Mouse (Mus musculus) urinary bladder, adult 18-20 months (tissue): ENCODE measurements around the gene Ppp2r1b.

ENCODE experiments used
- DNase-seq, 2 experiments: peaks; one replicate each; pipeline ENCODE4 v3.0.0; 2022; ENCODE audit warnings: low spot score in 2 of 2, mixed read lengths in 2 of 2

Ppp2r1b gene

DNA sequence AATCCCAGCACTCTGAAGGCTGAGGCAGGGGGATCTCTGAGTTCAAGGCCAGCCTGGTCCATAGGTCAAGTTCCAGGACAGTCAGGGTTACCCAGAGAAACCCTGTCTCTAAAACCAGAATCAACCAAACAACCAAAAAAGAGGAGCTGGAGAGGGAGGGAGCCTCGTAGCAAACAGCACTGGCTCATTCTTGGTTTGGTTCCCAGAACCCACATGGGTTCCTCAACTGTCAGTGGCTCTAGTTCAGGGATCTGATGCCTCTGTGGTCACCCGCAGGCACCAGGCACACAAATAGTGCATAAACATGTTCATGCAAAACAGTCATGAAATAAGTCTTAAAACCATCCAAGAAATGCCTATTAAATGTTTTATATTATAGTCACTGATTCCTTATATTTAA lies 23.1 kb downstream of the Ppp2r1b start:
- no peak for DNase-seq

- DNase-seq, result no peak
Observed at GRCm38 (mm10) chr9:50873210-50873609, 28.1 kb downstream of the Ppp2r1b start.

- no peak for DNase-seq
Observed at GRCm38 (mm10) chr9:50874031-50874430, 28.9 kb downstream of the Ppp2r1b start.

DNA sequence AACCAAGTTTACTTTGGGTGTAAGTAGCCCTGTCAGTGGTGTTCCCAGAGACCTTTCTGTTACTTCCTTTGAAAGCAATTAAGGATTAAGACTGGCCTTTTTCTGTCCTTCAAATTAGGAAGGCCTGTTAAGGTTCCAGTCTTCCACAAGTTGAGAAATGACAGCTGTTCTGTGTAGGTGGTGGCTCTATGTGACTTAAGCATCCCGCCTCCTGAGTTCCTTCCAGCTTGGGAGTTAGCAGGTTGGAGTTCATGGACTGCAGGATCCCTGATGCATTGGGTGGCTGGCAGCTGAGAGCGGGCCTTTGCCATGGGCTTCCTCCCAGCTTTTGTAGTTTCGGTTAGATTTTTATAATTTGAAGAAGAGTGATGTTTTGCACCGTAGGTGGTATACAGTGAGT lies 30.4 kb downstream of the Ppp2r1b start:
- no peak for DNase-seq

DNA sequence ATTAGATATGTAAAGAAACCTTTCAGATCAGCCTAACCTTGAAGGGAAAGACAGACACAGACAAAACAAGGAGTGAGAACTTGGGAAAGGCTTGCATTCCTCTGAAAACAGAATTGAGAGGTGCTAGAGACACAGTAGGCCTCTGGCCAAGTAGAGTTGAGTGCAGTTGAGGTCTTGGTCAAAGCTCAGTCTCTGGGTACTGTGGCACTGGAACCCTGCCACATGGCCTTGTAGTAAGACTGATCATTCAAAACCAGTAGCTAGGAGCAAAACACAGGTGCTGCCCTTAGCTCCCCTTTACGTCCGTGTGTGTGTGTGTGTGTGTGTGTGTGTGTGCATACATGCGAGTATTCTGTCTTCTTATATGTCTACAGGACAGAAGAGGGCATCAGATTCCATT lies 31.2 kb downstream of the Ppp2r1b start:
- no peak for DNase-seq

- no peak for DNase-seq
Observed at GRCm38 (mm10) chr9:50877431-50877830, 32.3 kb downstream of the Ppp2r1b start.

DNA sequence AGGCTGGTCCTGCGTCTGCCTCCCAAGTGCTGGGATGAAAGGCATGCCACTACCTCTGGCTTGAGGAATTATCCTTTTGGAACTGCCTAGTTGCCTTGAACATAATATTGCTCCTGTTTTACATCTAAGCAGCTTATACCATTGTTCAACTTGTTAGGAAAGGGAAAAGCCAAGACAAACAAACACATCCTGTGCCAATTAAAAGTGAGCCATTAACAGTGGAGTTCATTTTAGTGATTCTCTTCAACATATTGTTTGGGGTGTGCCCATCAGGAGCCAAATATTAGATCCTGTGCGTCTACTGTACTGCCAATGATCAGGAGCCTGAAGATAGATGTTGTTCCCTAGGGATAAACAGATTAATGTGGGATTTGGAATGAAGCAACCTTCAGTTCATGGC lies 37.1 kb downstream of the Ppp2r1b start:
- DNase-seq, result no peak

DNA sequence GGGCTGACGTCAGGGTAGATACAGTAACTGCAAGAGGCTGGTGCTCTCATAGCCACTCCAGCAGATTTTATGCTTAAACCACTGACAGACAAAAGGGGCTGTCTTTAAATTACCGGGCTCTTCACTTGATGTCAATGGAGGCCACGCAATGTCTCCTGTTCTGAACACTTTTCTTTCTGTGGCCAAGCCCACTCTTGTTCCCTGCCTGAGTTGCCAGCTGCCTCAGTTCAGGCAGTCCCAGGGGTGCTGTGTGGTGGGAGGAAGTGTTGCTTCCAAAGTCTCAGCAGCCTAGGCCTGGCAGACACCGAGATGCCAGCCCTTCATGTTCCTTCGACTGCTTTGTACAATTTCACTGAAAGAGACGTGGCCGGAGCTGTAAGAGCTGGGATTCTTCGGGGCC lies 39.0 kb downstream of the Ppp2r1b start:
- no peak for DNase-seq

GRCm38 (mm10) chr9:50884741-50885599 lies 39.9 kb downstream of the Ppp2r1b start:
- peak; percentile 58 to 73 for DNase-seq

DNA sequence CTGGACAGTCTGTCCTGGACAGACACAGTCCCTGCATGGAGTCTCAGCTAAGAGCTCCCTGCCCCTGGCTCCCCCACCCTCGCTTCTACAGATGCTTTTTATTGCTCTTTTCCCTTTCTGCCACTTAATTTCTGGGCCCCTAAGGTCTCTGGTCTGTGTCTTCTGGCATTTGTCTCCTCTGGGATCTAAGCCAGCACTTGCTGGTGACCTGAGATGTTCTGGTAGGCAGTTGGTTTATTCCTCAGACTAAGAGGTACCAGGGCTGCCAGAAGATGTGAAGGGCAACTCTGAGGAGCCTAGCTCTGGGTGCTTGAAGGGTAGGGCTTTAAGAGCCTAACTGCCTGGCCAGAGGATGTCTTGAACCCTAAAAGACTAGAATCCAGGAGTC lies 40.5 kb downstream of the Ppp2r1b start:
- DNase-seq, result no peak

DNA sequence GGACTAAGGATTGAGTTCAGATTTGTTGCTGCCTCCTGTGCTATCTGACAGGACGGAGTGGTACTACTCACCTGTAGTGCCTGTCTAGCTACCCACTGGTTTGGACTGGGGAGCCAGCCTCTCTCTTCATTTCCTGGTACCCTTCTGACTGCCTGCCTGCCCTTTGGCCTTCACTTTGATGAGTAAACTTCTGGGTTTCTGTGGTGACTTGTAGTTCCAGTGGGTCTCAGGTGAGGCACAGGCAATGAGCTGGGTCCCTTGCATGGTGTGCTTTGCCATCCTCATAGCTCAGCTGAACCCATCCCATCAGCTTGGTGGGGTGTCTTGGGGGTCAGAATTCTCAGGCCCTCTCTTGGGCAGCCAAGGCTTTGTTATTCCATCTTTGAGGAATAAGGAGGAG lies 41.8 kb downstream of the Ppp2r1b start:
- DNase-seq, result peak; percentile 45 to 46

GRCm38 (mm10) chr9:50887351-50887750 lies 42.2 kb downstream of the Ppp2r1b start:
- DNase-seq, result peak in 1 of 2 experiments; percentile 29

DNA sequence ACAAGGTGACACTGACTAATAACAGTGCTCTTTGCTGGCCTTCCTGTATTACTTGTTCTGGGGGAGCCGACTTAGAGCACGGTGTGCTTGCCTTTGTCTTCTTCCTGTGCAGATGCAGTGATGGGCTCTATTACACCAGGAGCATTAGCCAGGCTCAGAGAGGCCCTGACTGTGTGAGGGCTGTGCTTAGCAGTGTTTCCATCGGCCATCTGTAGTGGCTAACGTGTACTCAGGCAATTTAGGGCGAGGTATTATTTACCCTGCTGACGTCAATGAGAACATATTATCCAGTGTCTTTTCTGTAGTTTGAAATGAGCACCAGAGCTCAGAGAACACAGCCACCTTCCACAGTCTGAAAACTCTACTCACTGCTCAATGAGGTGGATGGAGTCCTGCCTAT lies 44.1 kb downstream of the Ppp2r1b start:
- no peak for DNase-seq

DNA sequence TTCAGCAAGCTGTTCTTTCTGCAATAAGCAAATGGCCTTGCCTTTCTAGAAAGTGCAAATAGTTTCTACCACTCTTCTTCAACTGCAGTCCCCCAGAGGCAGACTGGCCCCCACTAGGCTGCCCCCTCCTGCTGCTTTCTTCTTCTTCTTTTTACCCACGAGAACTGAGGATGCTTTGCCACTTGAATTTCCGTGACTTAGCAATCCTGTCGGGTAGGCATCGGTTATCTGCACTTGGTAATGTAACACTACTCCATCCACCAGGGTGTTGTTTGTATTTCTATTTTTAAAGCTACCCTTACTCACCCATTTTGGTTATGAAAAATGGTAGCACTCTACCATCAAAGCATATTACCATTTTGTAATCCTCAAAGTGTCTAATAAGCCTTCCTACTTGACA lies 44.9 kb downstream of the Ppp2r1b start:
- no peak for DNase-seq

GRCm38 (mm10) chr9:50890494-50891090 lies 45.5 kb downstream of the Ppp2r1b start:
- DNase-seq, result no peak

DNA sequence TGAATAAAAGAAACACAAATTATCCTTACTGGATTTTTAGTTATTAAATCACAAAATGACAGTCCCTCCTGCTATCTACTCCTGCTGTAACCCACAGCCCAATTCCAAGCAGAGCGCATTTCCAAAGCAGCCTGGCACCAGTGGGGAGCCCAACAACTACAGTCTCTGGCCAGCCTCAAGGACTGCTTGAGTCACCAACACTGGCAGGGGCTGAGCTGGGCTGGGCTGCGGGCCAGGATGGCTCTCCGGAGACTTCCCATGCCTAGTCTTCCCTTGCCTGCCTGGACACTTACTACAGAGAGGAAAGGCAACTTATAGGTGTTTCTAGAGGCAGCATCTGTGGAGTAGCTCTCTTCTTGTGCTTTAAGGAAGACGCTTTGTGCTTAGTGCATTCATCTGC lies 48.6 kb downstream of the Ppp2r1b start:
- no peak for DNase-seq

GRCm38 (mm10) chr9:50900026-50900920 lies 55.2 kb downstream of the Ppp2r1b start:
- no peak for DNase-seq

GRCm38 (mm10) chr9:50904196-50904847 lies 59.2 kb downstream of the Ppp2r1b start:
- no peak for DNase-seq

DNA sequence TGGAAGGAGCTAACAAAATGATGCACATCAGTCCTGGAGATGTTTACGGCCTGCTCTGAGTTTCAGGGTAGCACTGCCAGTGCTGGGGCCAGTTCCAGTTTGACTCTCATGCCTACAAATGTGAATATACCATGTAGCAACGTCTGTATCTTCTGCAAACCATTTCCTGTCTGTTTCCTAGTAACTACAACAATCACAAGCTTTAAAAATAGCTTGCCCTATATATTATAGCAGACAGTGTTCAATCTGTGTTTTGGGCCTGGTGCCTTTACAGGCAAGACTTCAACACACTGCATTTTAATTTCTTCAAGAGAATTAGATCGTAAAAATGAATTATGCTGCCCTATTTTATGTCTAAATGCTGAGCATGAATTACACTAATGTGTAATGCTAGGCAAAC lies 60.2 kb downstream of the Ppp2r1b start:
- DNase-seq, result no peak

- DNase-seq, result no peak
Observed at GRCm38 (mm10) chr9:50911861-50912515, 66.9 kb downstream of the Ppp2r1b start.

DNA sequence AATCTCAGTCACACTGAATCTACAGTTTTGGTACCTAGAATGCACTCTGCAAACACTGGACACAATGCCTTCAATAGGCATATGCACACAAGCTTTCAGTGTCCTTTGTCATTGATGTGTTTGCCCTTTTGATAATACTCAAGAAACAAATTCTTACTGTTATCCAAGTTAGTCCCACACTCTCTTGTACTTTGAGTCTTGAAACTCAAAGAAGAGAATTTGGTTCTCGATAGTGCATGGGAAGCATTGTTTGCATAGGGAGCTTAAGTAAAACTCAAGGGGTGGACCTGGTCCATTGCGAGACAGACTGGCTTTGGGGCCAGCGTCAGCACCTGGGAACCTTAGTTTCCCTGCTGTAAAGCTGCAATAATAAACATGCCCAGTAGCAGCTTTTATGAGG lies 73.0 kb downstream of the Ppp2r1b start:
- no peak for DNase-seq
